Mouse (Mus musculus) layer of hippocampus, postnatal 10 days (tissue): ENCODE results near the gene Skp2. TPM values are rescaled to one million over a fixed set of nuclear protein-coding genes. Genes with fewer than 3 reads are reported as not detected.
"Not testable (repeated sequence)": the region's sequence is repeated elsewhere in the genome, so short reads cannot be mapped to it uniquely, and the experiment has no call there.

Experiments used
- DNase-seq, 2 experiments: peaks; one replicate each; pipeline ENCODE4 v3.0.0; 2021; ENCODE audit warnings: low spot score in 2 of 2
- long read RNA-seq: library from polyadenylated mRNA; stranded (forward); transcript quantifications from one replicate; pipeline ENCODE4 v2.0.0, GENCODE M21; 2023
- total RNA-seq, 2 experiments: library from RNA; stranded (reverse); gene quantifications; 2 replicates each; pipeline ENCODE4 v1.2.3; 2021

Skp2 gene
- 1 to 10 TPM; 7.2 to 7.5 TPM for total RNA-seq
- long read RNA-seq, partial matches to known transcripts: 1 of 10 reads
- long read RNA-seq, other reads (novel, unspliced or antisense): 7 of 10 reads

DNA sequence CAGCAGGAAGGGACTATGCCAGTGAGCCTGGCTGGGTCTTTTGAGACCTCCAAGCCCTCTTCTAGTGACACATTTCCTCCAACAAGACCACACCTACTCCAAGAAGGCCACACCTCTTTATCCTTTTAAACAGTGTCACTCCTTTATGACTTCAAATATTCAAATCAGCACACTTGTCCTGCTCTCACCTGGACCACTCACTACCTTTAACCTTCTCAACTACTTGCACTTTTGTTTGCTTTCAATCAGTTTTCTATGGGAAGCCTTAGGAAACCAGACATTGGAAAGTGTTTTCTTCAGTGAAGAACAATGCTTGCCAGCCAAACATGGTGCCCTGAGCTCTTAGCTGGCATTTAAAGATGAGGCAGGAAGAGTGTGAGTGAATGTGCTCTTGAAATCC is at the start of gene Skp2:
Gene Skp2 (minus strand): TSS at position 101 of the 400 bp plus-strand sequence.
- no peak for DNase-seq

DNA sequence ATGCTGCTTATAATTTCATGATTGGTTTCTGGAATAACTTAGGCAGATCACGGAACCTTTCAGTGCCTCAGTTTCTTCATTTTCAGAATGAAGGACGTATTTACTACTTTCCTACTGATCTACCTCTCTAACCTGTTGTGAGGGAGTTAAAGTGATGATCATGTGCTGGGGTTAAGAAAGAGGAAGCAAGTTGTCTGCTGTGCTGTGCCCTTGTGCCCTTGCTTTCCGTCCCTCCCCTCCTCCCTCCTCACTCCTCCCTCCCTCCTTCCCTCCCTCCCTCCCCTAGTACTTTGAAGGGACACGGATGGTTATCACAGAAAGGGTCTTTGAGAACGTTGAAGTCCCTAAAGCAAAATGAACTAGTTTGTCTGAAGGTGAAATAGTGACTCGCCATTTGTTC is 43.2 kb upstream of the Skp2 start:
- DNase-seq: no peak

DNA sequence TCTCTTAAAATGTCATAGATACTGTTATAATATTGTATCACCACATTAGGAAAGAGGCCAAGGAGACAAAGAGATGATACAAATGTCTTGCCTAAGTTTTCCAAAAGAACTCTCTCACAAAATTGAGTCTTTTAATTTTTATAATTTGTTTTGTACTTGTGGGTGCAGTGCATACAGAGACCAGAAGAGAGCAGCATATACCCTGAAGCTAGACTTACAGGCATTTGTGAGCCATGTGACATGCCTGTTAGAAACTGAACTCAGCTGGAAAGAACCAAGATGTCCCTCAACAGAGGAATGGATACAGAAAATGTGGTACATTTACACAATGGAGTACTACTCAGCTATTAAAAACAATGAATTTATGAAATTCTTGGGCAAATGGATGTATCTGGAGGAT is 37.5 kb upstream of the Skp2 start:
- not testable (repeated sequence) for DNase-seq

DNA sequence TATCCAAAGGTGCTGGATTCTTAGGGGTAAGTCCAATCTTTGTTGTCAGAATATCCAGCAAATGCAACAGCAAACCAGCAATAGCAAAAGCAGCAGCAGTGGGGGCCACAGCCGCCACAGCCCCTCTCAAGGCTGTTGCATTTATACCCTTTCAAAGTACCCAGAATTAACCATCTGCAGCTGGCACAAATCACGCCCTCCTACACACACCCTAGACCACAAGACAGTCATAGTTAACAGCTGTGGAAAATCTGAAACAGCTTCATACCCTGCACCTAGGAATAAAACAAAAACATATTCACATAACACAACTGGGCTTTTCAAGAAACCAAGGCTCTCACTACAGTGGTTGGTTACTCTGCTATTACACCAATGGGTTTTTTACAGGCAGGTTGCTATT is 34.6 kb upstream of the Skp2 start:
- no peak for DNase-seq

DNA sequence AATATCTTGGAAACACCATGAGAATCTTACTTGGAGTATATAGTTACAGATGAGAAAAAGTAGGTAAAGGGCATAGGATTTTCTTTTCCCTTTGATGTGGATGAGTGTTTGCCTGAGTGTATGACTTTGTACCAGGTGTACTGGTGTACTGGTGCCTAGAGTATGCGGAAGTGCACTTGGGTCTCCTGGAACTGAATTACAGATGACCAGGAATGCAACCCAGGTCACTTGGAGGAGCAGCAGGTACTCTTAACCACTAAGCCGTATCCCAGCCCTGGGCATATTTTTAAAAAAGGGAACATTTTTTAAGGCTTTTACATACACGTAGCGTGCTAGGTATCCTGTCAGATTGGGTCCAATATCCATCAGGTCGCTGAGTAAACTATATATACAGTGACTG is 28.8 kb upstream of the Skp2 start:
- DNase-seq: no peak

DNA sequence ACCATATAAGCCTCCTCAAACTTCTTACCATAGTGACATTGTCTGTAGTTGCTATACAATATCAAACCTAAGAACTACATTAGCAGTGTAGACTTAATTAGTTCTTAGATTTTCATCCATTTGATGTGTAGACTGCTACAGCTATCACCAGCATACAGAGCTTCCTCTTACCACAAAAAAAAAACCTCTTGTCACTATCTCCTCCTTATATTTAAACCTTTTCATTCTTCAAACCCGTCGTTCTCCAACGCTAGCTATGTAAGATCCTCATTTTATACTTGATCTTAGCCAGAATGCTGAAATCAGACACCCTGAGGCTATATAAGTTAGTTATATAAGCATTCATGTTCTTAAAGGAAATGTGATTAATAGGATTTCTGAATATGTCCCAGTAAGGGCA is 21.8 kb upstream of the Skp2 start:
- no peak for DNase-seq

DNA sequence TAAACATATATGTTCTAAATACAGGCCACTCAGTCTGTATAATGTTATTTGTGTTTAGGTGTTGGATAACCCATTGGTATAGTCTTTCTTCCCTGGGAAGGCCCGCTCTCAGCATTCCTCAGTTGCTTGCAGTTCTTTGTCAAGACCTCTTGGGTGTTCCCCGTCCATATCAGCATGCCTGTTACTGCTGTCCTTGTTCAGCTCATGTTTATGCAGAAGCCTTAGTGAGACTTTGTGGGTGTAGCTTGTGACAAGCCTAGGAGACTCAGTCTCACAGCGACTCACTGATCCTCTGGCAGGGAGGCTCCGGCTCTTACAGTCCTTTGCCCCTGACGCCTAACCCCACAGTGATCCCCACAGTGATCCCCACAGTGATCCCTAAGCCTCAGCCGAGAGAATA is 8.9 kb upstream of the Skp2 start:
- no peak for DNase-seq

DNA sequence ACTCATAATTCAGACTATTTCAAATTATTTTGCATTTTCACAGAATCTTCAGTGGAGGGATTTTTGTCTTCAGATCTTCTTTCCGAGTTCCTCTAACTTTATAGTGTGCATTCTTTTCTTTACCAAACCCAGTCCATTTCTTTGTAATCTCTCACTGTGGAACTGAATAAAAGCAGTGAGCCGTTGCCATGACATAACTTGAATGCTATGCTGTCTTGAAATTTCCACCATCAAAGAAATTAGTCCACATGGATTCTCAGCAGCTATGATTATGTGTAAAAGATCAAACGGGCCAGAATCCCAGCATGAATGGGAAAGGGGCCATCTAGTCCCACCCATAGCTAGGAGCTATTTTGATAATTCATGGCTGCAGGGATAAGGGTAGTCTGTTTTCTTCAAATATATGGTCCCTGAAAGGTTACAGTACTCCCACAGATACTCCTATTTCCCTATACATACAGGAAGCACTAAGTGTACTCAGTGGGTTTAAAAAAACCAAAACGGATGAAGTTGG is 7.4 kb upstream of the Skp2 start:
- no peak for DNase-seq

DNA sequence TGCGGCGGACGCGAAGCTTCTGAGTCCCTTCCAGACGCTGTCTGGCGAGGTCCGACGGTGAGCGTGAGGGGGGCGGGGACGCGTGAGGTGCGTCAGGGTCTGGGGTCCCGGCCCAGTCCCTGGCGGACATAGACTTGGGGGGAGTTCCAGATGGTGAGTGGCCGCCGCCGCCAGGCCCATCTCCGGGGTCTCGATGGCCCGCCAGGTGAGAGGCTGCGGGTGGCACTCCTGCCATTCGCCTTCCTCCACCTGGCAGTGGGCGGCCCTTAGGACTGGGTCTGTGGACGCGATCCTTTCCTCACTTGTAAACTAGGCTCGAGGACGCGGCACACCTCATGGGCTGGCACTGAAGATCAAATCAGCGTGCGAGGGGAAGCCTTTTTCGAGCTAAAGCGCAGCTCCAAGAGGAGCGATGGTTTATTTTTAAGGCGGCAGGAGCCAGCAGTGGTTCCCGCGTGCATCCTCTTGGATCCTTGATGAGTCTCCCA is 14.5 kb downstream of the Skp2 start:
- DNase-seq: no peak

DNA sequence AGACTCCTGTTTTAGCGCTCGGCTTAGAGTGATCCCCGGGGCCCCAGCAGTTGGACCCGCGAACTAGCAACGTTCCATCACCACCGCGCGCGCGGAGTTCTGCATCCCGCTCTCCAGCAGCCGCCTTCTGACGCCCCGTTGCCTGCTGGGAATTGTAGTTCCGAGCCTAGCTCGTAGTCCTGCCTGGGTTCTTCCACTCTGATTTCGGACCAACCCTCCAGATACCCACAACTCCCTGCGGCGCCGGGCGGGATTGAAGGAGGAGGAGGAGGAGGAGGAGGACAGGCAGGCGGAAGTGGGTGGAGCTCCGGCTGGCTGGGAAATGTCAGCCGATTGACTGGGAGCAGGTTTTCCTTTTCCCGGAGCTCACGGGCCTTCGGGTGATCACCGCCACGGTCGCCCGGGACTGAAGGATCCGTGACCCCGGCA is 15.0 kb downstream of the Skp2 start, which contains the start of gene Lmbrd2:
Gene Lmbrd2 (plus strand): TSS at position 299 of the 429 bp plus-strand sequence.
- peak; percentile 96 for DNase-seq

DNA sequence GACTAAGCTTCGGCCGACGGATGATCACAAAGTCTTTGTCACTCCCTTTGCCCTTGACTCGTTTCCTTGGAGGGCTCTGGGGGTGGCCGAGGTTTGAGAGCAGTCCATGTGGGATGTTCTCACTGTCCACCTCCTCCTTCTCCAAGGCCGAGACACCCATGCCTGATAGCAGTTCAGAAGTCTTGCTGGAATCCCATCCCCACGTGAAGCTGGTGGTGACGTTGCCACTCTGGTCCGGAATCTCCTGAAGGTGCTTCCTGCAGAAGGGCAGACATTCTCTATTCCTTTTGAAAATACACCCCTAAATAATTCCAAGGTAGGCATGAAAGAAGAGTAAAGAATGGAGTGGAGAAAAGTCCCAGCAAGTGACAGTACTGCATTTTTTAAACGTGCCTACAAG is 15.8 kb downstream of the Skp2 start:
- DNase-seq: no peak

DNA sequence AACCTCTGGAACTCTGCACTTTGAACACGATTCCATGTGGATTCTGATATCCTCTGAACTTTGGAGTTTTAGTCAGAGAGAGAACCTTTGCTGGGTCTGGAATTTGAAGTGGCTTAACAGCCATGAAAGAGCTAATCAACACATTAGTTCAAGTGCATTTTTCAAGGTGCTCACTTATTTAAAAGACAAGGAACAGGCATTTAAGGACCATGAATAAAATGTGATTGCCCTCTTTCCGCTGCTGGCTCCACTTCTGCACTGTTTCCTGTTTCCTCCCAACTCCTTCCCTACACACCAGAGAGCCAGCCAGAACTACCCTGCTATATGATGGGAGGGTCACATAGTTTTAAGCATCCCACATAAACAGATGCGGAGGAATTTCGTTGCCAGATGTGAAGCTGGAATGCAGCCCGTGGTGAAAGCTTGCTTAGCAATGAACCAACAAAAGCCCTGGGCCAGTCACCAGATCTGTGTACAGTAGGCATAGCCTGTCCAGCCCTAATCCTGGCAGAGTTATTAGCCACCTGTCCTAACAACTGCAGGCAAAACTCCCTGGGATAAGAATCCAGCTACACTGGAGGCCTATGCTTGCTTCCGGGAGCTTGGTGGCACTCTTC is 20.2 kb downstream of the Skp2 start:
- no peak for DNase-seq

DNA sequence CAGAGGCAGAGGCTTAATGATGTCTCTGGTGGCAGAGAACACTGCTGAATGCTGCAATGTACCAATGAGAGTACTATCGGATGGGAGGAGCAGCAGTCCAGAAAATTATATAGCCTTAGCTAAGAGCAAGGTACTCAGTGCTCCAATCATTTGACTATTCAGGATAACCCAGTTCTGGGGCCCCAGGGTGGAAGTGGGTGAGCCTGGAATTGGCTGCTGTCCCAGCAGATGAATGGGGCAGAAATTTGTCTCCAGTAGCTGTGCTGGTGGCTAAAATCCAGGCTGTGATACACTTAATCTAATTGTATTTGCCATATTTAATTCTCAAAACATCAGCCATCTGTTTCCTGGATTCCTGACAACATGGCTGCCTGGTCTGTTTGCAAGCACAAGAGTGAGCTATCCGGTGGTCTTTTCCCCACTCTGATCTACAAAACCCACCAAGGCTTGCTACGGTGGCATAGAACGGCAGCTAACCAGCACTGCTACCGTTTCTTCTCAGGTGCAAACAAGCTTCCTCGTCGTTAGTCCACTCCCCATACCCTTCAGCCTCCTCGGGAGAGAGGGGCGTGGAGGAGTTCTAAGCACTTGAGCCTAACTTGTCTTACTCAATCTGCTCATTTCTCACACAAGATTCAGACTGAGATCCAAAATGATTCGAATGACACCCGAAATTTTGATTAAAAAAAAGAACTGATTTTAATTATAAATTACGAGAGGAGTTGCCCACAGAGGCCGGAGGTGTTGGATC is 22.4 kb downstream of the Skp2 start:
- peak in 1 of 2 experiments; percentile 39 for DNase-seq

DNA sequence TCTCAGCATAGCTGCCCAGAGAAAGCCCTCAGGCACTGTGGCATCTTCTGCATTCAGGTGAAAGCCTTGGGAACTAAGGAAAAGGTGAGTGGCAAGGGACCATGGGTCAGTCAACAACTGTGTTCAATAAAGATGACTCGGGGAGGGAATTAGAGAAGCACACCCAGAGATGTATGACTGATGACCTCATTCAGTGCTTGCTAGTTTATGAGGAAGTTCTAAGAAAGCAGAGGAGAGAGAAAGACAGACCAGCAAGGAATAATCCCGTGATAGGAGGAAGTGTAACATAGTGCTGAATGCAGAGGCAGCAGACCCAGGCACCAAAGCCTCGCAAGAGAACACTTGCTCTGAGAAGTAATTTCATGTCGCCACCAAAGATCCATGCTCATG is 23.7 kb downstream of the Skp2 start:
- no peak for DNase-seq

DNA sequence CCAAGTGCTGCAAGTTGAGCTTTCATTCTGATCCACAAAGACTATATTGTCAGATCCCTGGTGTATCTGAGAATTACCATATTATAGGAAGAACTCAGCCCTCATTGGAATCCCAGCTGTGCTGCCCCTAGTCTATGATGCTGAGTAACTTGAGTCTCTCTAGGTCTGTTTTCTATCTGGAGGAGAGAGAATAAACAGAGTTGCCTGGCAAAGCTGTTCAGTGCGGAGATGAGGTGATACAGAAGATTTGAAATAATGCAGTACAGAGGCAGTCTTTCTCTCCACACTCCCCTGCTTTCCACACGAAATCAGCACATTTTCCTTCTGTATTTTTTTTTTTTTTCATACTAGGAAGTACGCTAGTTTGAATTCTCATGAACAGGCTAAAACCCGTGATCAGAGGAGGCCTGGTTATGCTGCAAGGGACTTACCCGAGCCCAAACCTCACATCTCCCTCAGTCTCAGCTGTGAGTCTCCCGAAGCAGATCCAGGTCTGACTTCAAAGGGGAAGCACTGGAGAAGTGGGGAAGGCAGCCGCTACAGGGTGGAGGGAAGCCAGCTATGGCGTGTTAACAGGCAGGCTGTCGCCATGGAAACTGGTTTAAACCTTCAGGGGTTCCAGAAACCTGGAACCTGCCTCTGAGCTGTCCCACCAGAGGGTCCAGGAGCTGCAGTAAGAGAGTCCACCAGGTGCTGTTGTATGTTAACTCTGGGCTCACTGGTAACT is 24.3 kb downstream of the Skp2 start:
- peak; percentile 20 to 35 for DNase-seq

DNA sequence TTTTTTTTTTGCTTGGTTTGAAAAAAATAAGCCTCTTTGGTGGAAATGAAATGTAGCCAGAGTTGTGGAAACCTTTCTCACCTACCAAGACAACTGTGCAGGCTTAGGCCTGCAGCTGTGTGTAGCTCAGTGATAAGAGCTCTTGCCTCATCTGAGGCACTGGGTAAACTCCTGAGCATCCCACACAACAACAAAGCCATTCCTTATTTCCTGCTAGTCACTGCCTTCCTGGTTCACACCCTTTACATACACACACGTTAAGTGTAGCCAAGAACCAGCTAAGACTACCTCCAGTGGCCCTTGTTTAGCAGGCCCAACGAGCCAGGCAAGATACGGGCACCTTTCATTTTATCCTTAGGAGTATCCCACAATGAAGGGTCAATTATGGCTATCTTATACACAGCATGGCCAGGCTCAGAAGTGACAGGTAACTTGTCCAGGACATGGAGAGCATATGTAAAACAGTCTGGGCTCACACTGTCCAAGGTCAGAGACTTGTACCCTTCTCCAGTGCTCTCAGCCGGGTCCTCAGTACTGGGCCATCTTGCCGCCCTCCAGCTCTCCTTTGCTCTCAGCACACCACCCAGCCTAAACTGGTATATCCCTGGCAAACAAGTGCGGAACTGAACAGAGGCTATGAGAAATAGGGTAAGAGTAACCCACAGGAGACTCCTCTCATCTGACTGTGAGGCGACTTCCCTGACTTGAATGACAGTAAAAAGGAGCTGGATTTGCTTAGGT is 28.0 kb downstream of the Skp2 start:
- DNase-seq: no peak

DNA sequence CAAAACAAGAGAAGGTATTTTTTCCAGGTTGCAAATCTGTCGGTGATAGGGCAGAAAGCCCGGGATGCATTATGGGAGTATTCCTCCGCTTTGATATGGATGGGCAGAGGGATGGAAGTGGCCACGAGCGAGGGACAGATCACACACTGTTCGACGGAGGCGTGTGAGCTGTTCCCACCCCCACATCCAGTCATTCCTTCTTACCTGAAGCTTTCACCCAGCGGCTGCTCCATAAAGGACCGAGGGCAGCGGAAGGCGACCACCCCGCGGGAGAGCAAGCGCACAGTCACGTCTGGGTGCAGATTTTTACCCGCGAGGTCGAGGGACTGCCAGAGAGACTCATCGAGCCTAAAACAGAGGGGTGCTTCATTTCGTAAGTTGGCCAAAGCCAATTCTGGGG is 30.4 kb downstream of the Skp2 start:
- DNase-seq: no peak

DNA sequence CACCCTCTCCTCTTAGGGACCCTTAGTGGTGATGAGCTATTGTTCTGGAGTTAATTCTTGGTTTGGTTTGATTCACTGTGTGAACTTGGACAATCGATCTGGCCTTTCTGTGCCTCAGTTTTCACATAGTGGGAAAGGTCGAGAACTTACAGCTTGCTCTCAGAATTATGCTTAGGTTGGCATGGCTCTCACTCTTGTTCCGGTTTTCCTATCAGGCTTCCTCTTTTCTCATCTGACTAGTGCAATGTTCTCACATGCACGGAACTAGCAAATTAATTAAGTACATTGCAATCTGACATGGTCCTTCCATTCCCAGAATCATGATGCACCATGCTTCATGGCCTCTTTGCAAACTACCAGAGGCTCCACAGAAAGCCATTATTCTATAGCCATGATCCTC is 32.2 kb downstream of the Skp2 start:
- no peak for DNase-seq

DNA sequence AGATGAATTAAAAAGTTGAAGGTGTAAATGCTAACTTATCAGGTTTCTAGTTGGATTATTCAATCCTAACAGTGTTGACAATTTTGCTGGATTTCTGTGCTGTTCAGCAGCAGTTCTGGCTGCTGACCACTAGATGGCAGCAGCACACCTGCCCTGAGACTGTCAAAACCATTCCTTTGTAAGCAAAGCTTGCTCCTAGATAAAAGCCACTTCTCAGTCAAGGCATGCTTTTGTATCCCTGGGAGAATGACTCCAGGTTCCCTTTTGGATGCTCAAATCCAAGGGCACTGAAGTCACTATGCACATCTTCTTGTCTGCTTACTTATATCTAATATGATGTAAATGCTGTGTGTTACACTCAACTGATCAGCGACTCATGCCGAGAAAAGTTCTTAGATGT is 35.1 kb downstream of the Skp2 start:
- DNase-seq: peak; percentile 58 to 68

DNA sequence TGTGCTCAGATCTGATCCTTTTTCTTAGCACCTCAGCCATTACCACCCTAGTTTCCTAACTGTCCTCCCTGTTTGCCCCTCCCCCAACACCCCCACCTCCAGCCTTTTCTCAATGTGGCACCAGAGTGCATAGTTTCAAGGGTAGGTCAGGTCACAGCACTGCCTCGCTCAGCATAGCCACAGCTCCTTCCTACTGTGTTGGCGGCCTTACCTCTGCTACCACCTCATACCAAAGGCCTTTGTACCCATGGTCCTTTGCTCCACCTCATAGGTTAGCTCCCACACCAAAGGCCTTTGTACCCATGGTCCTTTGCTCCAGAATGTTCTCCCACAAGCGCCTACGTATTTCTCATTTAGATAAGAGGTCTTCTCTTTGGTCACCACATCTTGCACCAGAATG is 36.4 kb downstream of the Skp2 start:
- DNase-seq: no peak

DNA sequence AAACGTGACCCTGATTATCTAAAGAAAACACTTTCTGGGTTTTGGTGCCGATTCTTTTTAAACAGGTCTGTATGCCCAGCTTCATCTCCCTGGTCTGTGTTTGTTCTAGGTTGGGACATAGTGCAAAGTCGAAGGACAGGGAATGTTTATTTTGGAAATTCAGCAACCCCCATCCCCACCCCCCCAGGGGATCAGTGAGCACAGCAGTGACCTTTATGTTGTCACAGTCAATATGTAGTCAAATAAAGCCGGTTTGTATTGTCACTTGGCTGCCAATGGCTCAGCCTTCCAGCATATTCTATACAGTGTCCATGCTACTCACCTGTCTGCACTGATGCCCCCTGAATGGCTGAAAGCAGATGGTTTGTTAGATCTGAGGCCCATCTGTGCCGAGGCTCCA is 40.6 kb downstream of the Skp2 start:
- no peak for DNase-seq
